Mouse (Mus musculus) MEL (cell line): ENCODE measurements around the gene Tcf7l2.

Experiments
- CTCF ChIP-seq, 3 experiments: IDR thresholded peaks in 2 of 3; conservative IDR thresholded peaks in 1 of 3; 2 replicates each; pipeline ENCODE4 v1.5.1; 2011 to 2012; ENCODE audit warnings: low read length in 3 of 3, low read depth in 2 of 3, mild to moderate bottlenecking in 2 of 3, improper control_type of control experiment in 1 of 3, inconsistent platforms in 1 of 3, mixed read lengths in 1 of 3, moderate library complexity in 1 of 3; ENCODE audit not compliant: control insufficient read depth in 1 of 3, insufficient read depth in 1 of 3, poor library complexity in 1 of 3, severe bottlenecking in 1 of 3
- POLR2A ChIP-seq, 2 experiments: IDR thresholded peaks; 2 replicates each; pipeline ENCODE4 v1.6.1; 2011 to 2012; ENCODE audit warnings: low read length in 2 of 2, mild to moderate bottlenecking in 2 of 2, control low read depth in 1 of 2, improper control_type of control experiment in 1 of 2, low read depth in 1 of 2, moderate library complexity in 1 of 2; ENCODE audit not compliant: control insufficient read depth in 1 of 2, insufficient read depth in 1 of 2, poor library complexity in 1 of 2

GRCm38 (mm10) chr19:55895317-55895716 lies 153.7 kb downstream of the Tcf7l2 start:
- TF ChIP-seq POLR2A (IDR thresholded peaks at IDR 0.05; ENCODE audit: control insufficient read depth in 1 of 2, insufficient read depth in 1 of 2, low read depth in 1 of 2, low read length in 2 of 2, poor library complexity in 1 of 2) (no peak), CTCF (IDR thresholded peaks at IDR 0.05 in 2 of 3, conservative IDR thresholded peaks at IDR 0.05 in 1 of 3; ENCODE audit: control insufficient read depth in 1 of 3, insufficient read depth in 1 of 3, low read depth in 2 of 3, low read length in 3 of 3, poor library complexity in 1 of 3, severe bottlenecking in 1 of 3) (no peak)
